Mouse (Mus musculus) MEL (cell line): Measurements from ENCODE around the gene Rer1. TPM values are rescaled to one million over a fixed set of nuclear protein-coding genes. Genes with fewer than 3 reads are reported as not detected.

Experiments used
- DNase-seq: peaks from one replicate; pipeline ENCODE4 v3.0.0; 2011; ENCODE audit warnings: low read depth, low spot score
- H3K27ac ChIP-seq: 2 replicates; pipeline ENCODE4 v1.5.1; 2012; ENCODE audit warnings: low read depth, mild to moderate bottlenecking, control low read depth, low read length, moderate library complexity; ENCODE audit not compliant: control insufficient read depth
- H3K27me3 ChIP-seq, 2 experiments: fragments of 150-350 bp in 1 of 2; sonication (generic) in 1 of 2; 2 replicates each; pipeline ENCODE4 v1.6.1; 2012; ENCODE audit warnings: low read length in 2 of 2, mild to moderate bottlenecking in 2 of 2, improper control_type of control experiment in 1 of 2, moderate library complexity in 1 of 2; ENCODE audit not compliant: insufficient read depth in 2 of 2, control insufficient read depth in 1 of 2
- H3K36me3 ChIP-seq, 2 experiments: 2 replicates each; pipeline ENCODE4 v1.6.1; 2012 to 2014; ENCODE audit warnings: low read length in 2 of 2, improper control_type of control experiment in 1 of 2, inconsistent platforms in 1 of 2, mild to moderate bottlenecking in 1 of 2; ENCODE audit not compliant: insufficient read depth in 2 of 2, control insufficient read depth in 1 of 2
- H3K4me1 ChIP-seq, 2 experiments: fragments of 150-350 bp in 1 of 2; sonication (generic) in 1 of 2; 2 replicates each; pipeline ENCODE4 v1.6.1; 2012; ENCODE audit warnings: low read length in 2 of 2, improper control_type of control experiment in 1 of 2, mild to moderate bottlenecking in 1 of 2; ENCODE audit not compliant: insufficient read depth in 2 of 2, control insufficient read depth in 1 of 2
- H3K4me3 ChIP-seq, 2 experiments: fragments of 150-350 bp in 1 of 2; sonication (generic) in 1 of 2; 2 replicates each; pipeline ENCODE4 v1.5.1; 2012; ENCODE audit warnings: low read depth in 2 of 2, low read length in 2 of 2, mild to moderate bottlenecking in 2 of 2, moderate library complexity in 2 of 2, control low read depth in 1 of 2, improper control_type of control experiment in 1 of 2; ENCODE audit not compliant: control insufficient read depth in 1 of 2, insufficient read depth in 1 of 2
- H3K79me2 ChIP-seq: 2 replicates; pipeline ENCODE4 v1.6.1; 2012; ENCODE audit warnings: mild to moderate bottlenecking, low read length, moderate library complexity; ENCODE audit not compliant: control insufficient read depth, poor library complexity, insufficient read depth
- H3K9ac ChIP-seq: 2 replicates; pipeline ENCODE4 v1.6.1; 2012; ENCODE audit warnings: low read depth, mild to moderate bottlenecking, control low read depth, low read length, moderate library complexity; ENCODE audit not compliant: control insufficient read depth, poor library complexity, severe bottlenecking
- H3K9me3 ChIP-seq: fragments of 150-350 bp; sonication (generic); replicated peaks from 2 replicates; pipeline ENCODE4 v1.6.1; 2012; ENCODE audit warnings: mild to moderate bottlenecking, low read length, improper control_type of control experiment, moderate library complexity; ENCODE audit not compliant: insufficient read depth
- BHLHE40 ChIP-seq: IDR thresholded peaks from 2 replicates; pipeline ENCODE4 v1.6.1; 2012; ENCODE audit warnings: low read depth, mild to moderate bottlenecking, inconsistent platforms, low read length, improper control_type of control experiment, borderline replicate concordance
- CHD1 ChIP-seq: IDR thresholded peaks from 2 replicates; pipeline ENCODE4 v1.6.1; 2012; ENCODE audit warnings: low read depth, mild to moderate bottlenecking, inconsistent platforms, low read length, improper control_type of control experiment
- E2F4 ChIP-seq: IDR thresholded peaks from 2 replicates; pipeline ENCODE4 v1.6.1; 2011; ENCODE audit warnings: low read depth, low read length, improper control_type of control experiment, borderline replicate concordance
- ELF1 ChIP-seq: IDR thresholded peaks from 2 replicates; pipeline ENCODE4 v1.6.1; 2014; ENCODE audit warnings: low read depth, mild to moderate bottlenecking, inconsistent platforms, low read length, improper control_type of control experiment, moderate library complexity
- EP300 ChIP-seq, 2 experiments: IDR thresholded peaks; 2 replicates each; pipeline ENCODE4 v1.6.1; 2011; ENCODE audit warnings: improper control_type of control experiment in 2 of 2, low read length in 2 of 2, low read depth in 1 of 2, mild to moderate bottlenecking in 1 of 2
- ETS1 ChIP-seq: IDR thresholded peaks from 2 replicates; pipeline ENCODE4 v1.6.1; 2012; ENCODE audit warnings: low read depth, mild to moderate bottlenecking, inconsistent platforms, low read length, improper control_type of control experiment, moderate library complexity
- HCFC1 ChIP-seq: IDR thresholded peaks from 2 replicates; pipeline ENCODE4 v1.6.1; 2012; ENCODE audit warnings: low read depth, mild to moderate bottlenecking, inconsistent platforms, low read length, improper control_type of control experiment, moderate library complexity
- JUND ChIP-seq: IDR thresholded peaks from 2 replicates; pipeline ENCODE4 v1.6.1; 2011; ENCODE audit warnings: low read depth, mild to moderate bottlenecking, improper control_type of control experiment, low read length
- MAFK ChIP-seq: IDR thresholded peaks from 2 replicates; pipeline ENCODE4 v1.6.1; 2011; ENCODE audit warnings: low read depth, mild to moderate bottlenecking, low read length, improper control_type of control experiment, borderline replicate concordance
- MAX ChIP-seq: IDR thresholded peaks from 2 replicates; pipeline ENCODE4 v1.6.1; 2011; ENCODE audit warnings: low read length, improper control_type of control experiment
- MEF2A ChIP-seq: IDR thresholded peaks from 2 replicates; pipeline ENCODE4 v1.6.1; 2014; ENCODE audit warnings: low read depth, mild to moderate bottlenecking, inconsistent platforms, low read length, improper control_type of control experiment; ENCODE audit not compliant: poor library complexity, insufficient replicate concordance, severe bottlenecking; ENCODE audit errors: extremely low read depth
- MYB ChIP-seq: IDR thresholded peaks from 2 replicates; pipeline ENCODE4 v1.6.1; 2011; ENCODE audit warnings: mild to moderate bottlenecking, low read depth, low read length, improper control_type of control experiment
- NRF1 ChIP-seq: IDR thresholded peaks from 2 replicates; pipeline ENCODE4 v1.6.1; 2014; ENCODE audit warnings: low read depth, mild to moderate bottlenecking, inconsistent platforms, low read length, improper control_type of control experiment, moderate library complexity; ENCODE audit not compliant: poor library complexity, insufficient read depth, severe bottlenecking
- POLR2AphosphoS2 ChIP-seq: IDR thresholded peaks from 2 replicates; pipeline ENCODE4 v1.6.1; 2011; ENCODE audit warnings: low read length, improper control_type of control experiment
- POLR2AphosphoS5 ChIP-seq: IDR thresholded peaks from 2 replicates; pipeline ENCODE4 v1.6.1; 2012; ENCODE audit warnings: low read depth, borderline replicate concordance, mild to moderate bottlenecking, inconsistent platforms, low read length, moderate library complexity, mixed read lengths
- RCOR1 ChIP-seq: IDR thresholded peaks from 2 replicates; pipeline ENCODE4 v1.6.1; 2012; ENCODE audit warnings: low read depth, mild to moderate bottlenecking, inconsistent platforms, low read length, improper control_type of control experiment
- SIN3A ChIP-seq: IDR thresholded peaks from 2 replicates; pipeline ENCODE4 v1.6.1; 2012; ENCODE audit warnings: low read length, improper control_type of control experiment, inconsistent platforms
- SMC3 ChIP-seq: IDR thresholded peaks from 2 replicates; pipeline ENCODE4 v1.6.1; 2011; ENCODE audit warnings: low read depth, low read length, improper control_type of control experiment
- TAL1 ChIP-seq: IDR thresholded peaks from 2 replicates; pipeline ENCODE4 v1.6.1; 2012; ENCODE audit warnings: mild to moderate bottlenecking, inconsistent platforms, low read length, moderate library complexity, mixed read lengths
- TBP ChIP-seq: IDR thresholded peaks from 2 replicates; pipeline ENCODE4 v1.8.0; 2011; ENCODE audit warnings: low read depth, low read length, improper control_type of control experiment
- TCF12 ChIP-seq: IDR thresholded peaks from 2 replicates; pipeline ENCODE4 v1.6.1; 2014; ENCODE audit warnings: low read depth, mild to moderate bottlenecking, inconsistent platforms, low read length, improper control_type of control experiment, moderate library complexity
- ZKSCAN1 ChIP-seq: IDR thresholded peaks from 2 replicates; pipeline ENCODE4 v1.6.1; 2012; ENCODE audit warnings: low read depth, mild to moderate bottlenecking, inconsistent platforms, low read length, improper control_type of control experiment, moderate library complexity
- polyA plus RNA-seq, 2 experiments: library from polyadenylated mRNA; stranded (reverse) in 1 of 2; unstranded in 1 of 2; fragments of >175 nt in 1 of 2; fragments of >200 nt in 1 of 2; gene quantifications; 2 replicates each; pipeline versions ENCODE4 v1.2.1 to v1.2.4; 2012; ENCODE audit warnings: low replicate concordance in 2 of 2, low read depth in 1 of 2; ENCODE audit not compliant: insufficient read length in 2 of 2, insufficient read depth in 1 of 2, missing spikeins in 1 of 2
- total RNA-seq: library from RNA; depleted of rRNA; stranded (reverse); fragments of 300-350 nt; gene quantifications from 2 replicates; pipeline ENCODE4 v1.2.3, GENCODE M21; 2012

Rer1 gene
- total and polyA plus RNA-seq, 3 experiments, result 114 to 379 (median 140) TPM

GRCm38 (mm10) chr4:155090147-155090546 is 4.0 kb upstream of the Rer1 start:
- TF ChIP-seq SIN3A (no peak), ELF1 (no peak), JUND (no peak), TCF12 (no peak), MYB (no peak), E2F4 (no peak), ZKSCAN1 (no peak), ETS1 (no peak), MAX (no peak), MEF2A (no peak), NRF1 (no peak), BHLHE40 (no peak), MAFK (no peak), TBP (no peak)
- Histone ChIP-seq H3K9ac (no peak overlapping the region), H3K9me3 (no peaks in the 10 kb centered on the region), H3K27me3 (no peaks in the 10 kb centered on the region), H3K4me1 (peaks cover 0 to 10% of the 10 kb centered on the region in 2 experiments; a peak in 2 of 4 replicates), H3K4me3 (no peak overlapping the region), H3K27ac (no peak overlapping the region), H3K36me3 (peaks cover 0 to 4% of the 10 kb centered on the region in 2 experiments; a peak in 2 of 4 replicates), H3K79me2 (peaks cover 9% of the 10 kb centered on the region)
- no peak for DNase-seq

GRCm38 (mm10) chr4:155089241-155089640 is 3.1 kb upstream of the Rer1 start:
- Histone ChIP-seq H3K27ac (no peak overlapping the region), H3K4me3 (no peak overlapping the region), H3K27me3 (no peaks in the 10 kb centered on the region), H3K4me1 (peaks cover 1 to 18% of the 10 kb centered on the region in 2 experiments; a peak in 3 of 4 replicates), H3K9me3 (no peaks in the 10 kb centered on the region), H3K9ac (no peak overlapping the region), H3K36me3 (peaks cover 0 to 12% of the 10 kb centered on the region in 2 experiments; a peak in 2 of 4 replicates), H3K79me2 (peaks cover 18% of the 10 kb centered on the region)
- no peak for TF ChIP-seq SMC3
- TF ChIP-seq ELF1, result no peak
- no peak for TF ChIP-seq MAFK
- no peak for TF ChIP-seq POLR2AphosphoS2
- no peak for TF ChIP-seq JUND
- no peak for TF ChIP-seq TCF12
- no peak for TF ChIP-seq CHD1
- TF ChIP-seq EP300 (IDR thresholded peaks at IDR 0.05; ENCODE audit: low read depth in 1 of 2, low read length in 2 of 2), result no peak
- no peak for TF ChIP-seq TBP
- TF ChIP-seq POLR2AphosphoS5, result no peak
- no peak for TF ChIP-seq BHLHE40
- no peak for TF ChIP-seq RCOR1
- TF ChIP-seq MAX, result no peak
- TF ChIP-seq HCFC1, result no peak
- no peak for TF ChIP-seq TAL1
- no peak for DNase-seq
